20 mouse cellular contexts compared by ENCODE assay signal in genomic region chr5:108657406-108657805, GRCm38 (mm10). TPM values are rescaled to one million over a fixed set of nuclear protein-coding genes. Genes with fewer than 3 reads are reported as not detected.
"Had no signal": no experiment of that assay in that cellular context is flagged by ENCODE, and none has a peak within 500 bp of the region (broad histone marks: within the 10 kb centered on the region; RNA-seq: fewer than 3 reads in every experiment).

No protein-coding gene starts in this region.

- H3K4me2 ChIP-seq: limb, embryonic 13.5 days; liver, embryonic 12.5 days; liver, embryonic 15.5 days; lung, embryonic 15.5 days; stomach, embryonic 15.5 days had no signal

- H3K27me3 ChIP-seq: limb, embryonic 13.5 days; liver, embryonic 12.5 days; liver, embryonic 15.5 days; lung, embryonic 15.5 days; megakaryocyte, embryonic 14.5 days; stomach, embryonic 15.5 days had no signal

- ATAC-seq: liver, embryonic 12.5 days had no signal

- H3K9ac ChIP-seq: limb, embryonic 13.5 days; liver, embryonic 12.5 days; liver, embryonic 15.5 days; lung, embryonic 15.5 days; stomach, embryonic 15.5 days had no signal

- DNase-seq: kidney, adult 2 months; kidney, postnatal 25 days; layer of hippocampus, adult 9-11 months; liver; lung, adult 18-20 months; lung, postnatal 10 days; lung, postnatal 36 days; midbrain, embryonic 14.5 days; spleen, adult 18-20 months; thymus, postnatal 25 days had no signal

- H3K9me3 ChIP-seq: limb, embryonic 10.5 days; limb, embryonic 13.5 days; liver, embryonic 12.5 days; liver, embryonic 15.5 days; lung, embryonic 15.5 days; megakaryocyte, embryonic 14.5 days; stomach, embryonic 15.5 days had no signal

- H3K27ac ChIP-seq: kidney, postnatal 0 days; layer of hippocampus, adult 2 months; limb, embryonic 10.5 days; limb, embryonic 13.5 days; liver, embryonic 12.5 days; liver, embryonic 15.5 days; lung, embryonic 15.5 days; stomach, embryonic 15.5 days had no signal

- H3K4me3 ChIP-seq: layer of hippocampus, adult 2 months; limb, embryonic 10.5 days; limb, embryonic 13.5 days; liver, embryonic 12.5 days; liver, embryonic 15.5 days; lung, embryonic 15.5 days; megakaryocyte, embryonic 14.5 days; stomach, embryonic 15.5 days had no signal

RNA-seq across cellular contexts. Expression of gene Slc26a1, which starts 18.0 kb away (rescaled TPM):
- polyA plus RNA-seq: large intestine, adult 2 months had no signal
